Comparison of ENCODE assay signal across 20 mouse cellular contexts in the genomic region with DNA sequence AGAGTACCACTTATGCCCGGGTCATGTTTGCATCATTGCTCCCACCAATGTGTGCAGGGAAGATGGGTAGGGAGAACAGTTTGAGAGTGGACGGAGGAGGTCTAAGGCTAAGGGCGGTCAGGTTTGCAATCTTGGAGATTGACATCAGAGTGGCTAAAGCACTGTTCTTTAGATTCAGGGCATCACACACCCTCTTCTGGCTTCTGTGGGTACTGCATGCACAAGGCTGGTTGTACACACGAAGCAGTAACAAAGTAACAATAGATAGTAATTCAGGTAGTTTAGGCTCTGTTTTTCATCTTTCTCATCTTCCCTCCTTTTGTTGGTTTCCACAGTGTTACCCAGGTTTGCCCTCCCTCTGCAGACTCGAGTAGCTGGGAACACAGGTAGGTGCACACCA. TPM values are rescaled to one million over a fixed set of nuclear protein-coding genes. Genes with fewer than 3 reads are reported as not detected.
DNase-seq lines count a peak whose midpoint lies in the region; ATAC-seq and TF ChIP-seq lines count a peak whose summit lies in the region.
"Had no signal": no experiment of that assay in that cellular context is flagged by ENCODE, and none has a peak within 500 bp of the region (broad histone marks: within the 10 kb centered on the region; RNA-seq: fewer than 3 reads in every experiment).

No protein-coding gene starts in this region.

- H3K27ac ChIP-seq in hindbrain, postnatal 0 days: no peak overlapping the region
- H3K27ac ChIP-seq in hindbrain, embryonic 10.5 days: no peak overlapping the region
- peak overlapping the region; percentile 83; the same call in 1 of the 2 replicates for H3K27ac ChIP-seq in limb, embryonic 12.5 days
- H3K27ac ChIP-seq: forebrain, embryonic 10.5 days; macrophage had no signal

- no peak overlapping the region for H3K4me3 ChIP-seq in hindbrain, postnatal 0 days (ENCODE audit: low read length)
- H3K4me3 ChIP-seq in hindbrain, embryonic 10.5 days: no peak overlapping the region
- H3K4me3 ChIP-seq in E14TG2a.4 (replicated peaks; ENCODE audit: low read length): no peak overlapping the region
- H3K4me3 ChIP-seq in limb, embryonic 12.5 days (replicated peaks): no peak overlapping the region
- H3K4me3 ChIP-seq: forebrain, embryonic 10.5 days; heart, embryonic 12.5 days had no signal

- H3K36me3 ChIP-seq in hindbrain, postnatal 0 days (ENCODE audit: insufficient read depth, low read length): no peaks in the 10 kb centered on the region
- no peaks in the 10 kb centered on the region for H3K36me3 ChIP-seq in hindbrain, embryonic 10.5 days
- no peaks in the 10 kb centered on the region for H3K36me3 ChIP-seq in E14TG2a.4 (ENCODE audit: insufficient read depth, low read length)
- no peaks in the 10 kb centered on the region for H3K36me3 ChIP-seq in limb, embryonic 12.5 days
- H3K36me3 ChIP-seq: forebrain, embryonic 10.5 days; heart, embryonic 12.5 days had no signal

- peak; percentile 30 for TF ChIP-seq CTCF in hindbrain, postnatal 0 days (IDR thresholded peaks at IDR 0.05; ENCODE audit: low read depth)
- peak; percentile 80 for TF ChIP-seq CTCF in E14TG2a.4 (conservative IDR thresholded peaks at IDR 0.05; ENCODE audit: low read length)

- H3K9ac ChIP-seq in hindbrain, postnatal 0 days (replicated peaks; ENCODE audit: low read length): no peak overlapping the region
- no peak overlapping the region for H3K9ac ChIP-seq in limb, embryonic 12.5 days (replicated peaks)
- H3K9ac ChIP-seq: heart, embryonic 12.5 days had no signal

- no peak overlapping the region for H3K4me2 ChIP-seq in hindbrain, postnatal 0 days (ENCODE audit: low read depth, low read length)
- no peak overlapping the region for H3K4me2 ChIP-seq in limb, embryonic 12.5 days
- H3K4me2 ChIP-seq: heart, embryonic 12.5 days had no signal

- DNase-seq in hindbrain, postnatal 0 days (ENCODE audit: low spot score): no peak
- DNase-seq in hindbrain, embryonic 10.5 days (ENCODE audit: low spot score): no peak
- peak; percentile 60 for DNase-seq in R1 (ENCODE audit: low read depth, low spot score)
- no peak for DNase-seq in testis, postnatal 14 days (ENCODE audit: low spot score)
- DNase-seq in kidney, adult 8-10 months: no peak
- DNase-seq: adrenal gland, postnatal 14 days; cerebellum, adult 9-11 months; heart, postnatal 10 days; kidney, postnatal 4 days had no signal

- no peaks in the 10 kb centered on the region for H3K27me3 ChIP-seq in hindbrain, postnatal 0 days (ENCODE audit: insufficient read depth, low read length)
- no peaks in the 10 kb centered on the region for H3K27me3 ChIP-seq in hindbrain, embryonic 10.5 days (ENCODE audit: insufficient read depth, poor library complexity, severe bottlenecking)
- 0 out of 2 replicates have a peak, but pooled peaks cover 6% of the 10 kb centered on the region for H3K27me3 ChIP-seq in E14TG2a.4 (ENCODE audit: insufficient read depth, low read length)
- H3K27me3 ChIP-seq in limb, embryonic 12.5 days: no peaks in the 10 kb centered on the region

- no peak for ATAC-seq in hindbrain, postnatal 0 days
- no peak for ATAC-seq in limb, embryonic 12.5 days (ENCODE audit: insufficient number of reproducible peaks, insufficient read depth, low FRiP score, low TSS enrichment, low read depth)
- ATAC-seq: intestine, postnatal 0 days; lung, postnatal 0 days; midbrain, embryonic 16.5 days had no signal

- H3K4me1 ChIP-seq in hindbrain, postnatal 0 days (ENCODE audit: insufficient read depth, low read length): no peaks in the 10 kb centered on the region
- peaks cover 7% of the 10 kb centered on the region; the same call in 1 of the 2 replicates for H3K4me1 ChIP-seq in hindbrain, embryonic 10.5 days (replicated peaks)
- H3K4me1 ChIP-seq in E14TG2a.4 (replicated peaks; ENCODE audit: low read depth, low read length): no peaks in the 10 kb centered on the region
- H3K4me1 ChIP-seq in limb, embryonic 12.5 days (replicated peaks): peaks cover 26% of the 10 kb centered on the region
- H3K4me1 ChIP-seq: heart, embryonic 12.5 days had no signal

- 94% methylated on average over 5 of the region's 5 CpGs for WGBS in hindbrain, postnatal 0 days
- 93% methylated on average over 5 of the region's 5 CpGs for WGBS in hindbrain, embryonic 10.5 days
- WGBS in limb, embryonic 12.5 days: 94% methylated on average over 5 of the region's 5 CpGs

- no peaks in the 10 kb centered on the region for H3K9me3 ChIP-seq in hindbrain, postnatal 0 days (ENCODE audit: low read length)
- H3K9me3 ChIP-seq in hindbrain, embryonic 10.5 days: 0 out of 2 replicates have a peak, but pooled peaks cover 4% of the 10 kb centered on the region
- H3K9me3 ChIP-seq in E14TG2a.4 (ENCODE audit: low read length): no peaks in the 10 kb centered on the region
- H3K9me3 ChIP-seq in limb, embryonic 12.5 days: no peaks in the 10 kb centered on the region
- H3K9me3 ChIP-seq: forebrain, embryonic 10.5 days had no signal

RNA-seq across cellular contexts. Expression of gene Emilin3, which starts 19.2 kb away (rescaled TPM):
- total RNA-seq in hindbrain, postnatal 0 days (2014; rRNA removed): 2.0 and 3.1 TPM in 2 replicates
- 0.39 and 0.54 TPM in 2 replicates for polyA plus RNA-seq in hindbrain, postnatal 0 days (2015; fragmentation: Nextera tagmentation; extraction: Ambion mirVana)
- polyA plus RNA-seq in hindbrain, embryonic 10.5 days (2016; fragmentation: Nextera tagmentation; extraction: Ambion mirVana): 2.6 and 3.4 TPM in 2 replicates
- 15.9 and 16.7 TPM in 2 replicates for polyA plus RNA-seq in limb, embryonic 12.5 days (2016; fragmentation: Nextera tagmentation; extraction: Ambion mirVana)
- total RNA-seq: common myeloid progenitor, adult 5-6 weeks; granulocyte monocyte progenitor cell, adult 5-6 weeks; MEL had no signal
- polyA plus RNA-seq: macrophage had no signal

RNA-seq across cellular contexts. Expression of gene Lpin3, which starts 50.9 kb away (rescaled TPM):
- 1.4 and 1.9 TPM in 2 replicates for total RNA-seq in hindbrain, postnatal 0 days (2014; rRNA removed)
- 0.60 and 0.79 TPM in 2 replicates for polyA plus RNA-seq in hindbrain, postnatal 0 days (2015; fragmentation: Nextera tagmentation; extraction: Ambion mirVana)
- polyA plus RNA-seq in hindbrain, embryonic 10.5 days (2016; fragmentation: Nextera tagmentation; extraction: Ambion mirVana): 0.52 and 1.1 TPM in 2 replicates
- 2.6 and 2.9 TPM in 2 replicates for polyA plus RNA-seq in limb, embryonic 12.5 days (2016; fragmentation: Nextera tagmentation; extraction: Ambion mirVana)
- total RNA-seq: common myeloid progenitor, adult 5-6 weeks; granulocyte monocyte progenitor cell, adult 5-6 weeks had no signal
- polyA plus RNA-seq: macrophage had no signal

RNA-seq across cellular contexts. Expression of gene Zhx3, which starts 58.6 kb away (rescaled TPM):
- 42.5 and 53.0 TPM in 2 replicates for total RNA-seq in hindbrain, postnatal 0 days (2014; rRNA removed)
- 17.2 and 18.9 TPM in 2 replicates for polyA plus RNA-seq in hindbrain, postnatal 0 days (2015; fragmentation: Nextera tagmentation; extraction: Ambion mirVana)
- 7.3 and 7.6 TPM in 2 replicates for polyA plus RNA-seq in hindbrain, embryonic 10.5 days (2016; fragmentation: Nextera tagmentation; extraction: Ambion mirVana)
- 10.4 and 11.6 TPM in 2 replicates for polyA plus RNA-seq in limb, embryonic 12.5 days (2016; fragmentation: Nextera tagmentation; extraction: Ambion mirVana)
